Mouse (Mus musculus) brain, embryonic 14.5 days (tissue): Measurements from ENCODE around the gene Prss35.

Experiments
- CTCF ChIP-seq: fragments of 200-500 bp; IDR thresholded peaks from 2 replicates; pipeline ENCODE4 v1.5.1; 2012; ENCODE audit warnings: inconsistent platforms, mild to moderate bottlenecking, moderate library complexity, borderline replicate concordance; ENCODE audit not compliant: insufficient read depth, insufficient read length; ENCODE audit errors: extremely low read depth
- POLR2A ChIP-seq: fragments of 200-500 bp; IDR thresholded peaks from 2 replicates; pipeline ENCODE4 v1.6.1; 2012; ENCODE audit warnings: mild to moderate bottlenecking, inconsistent platforms, borderline replicate concordance; ENCODE audit not compliant: poor library complexity, insufficient read depth, insufficient read length, severe bottlenecking; ENCODE audit errors: extremely low read depth

- TF ChIP-seq POLR2A, result no peak
- no peak for TF ChIP-seq CTCF
Observed at GRCm38 (mm10) chr9:86797553-86797952, 54.1 kb downstream of the Prss35 start.
